Mouse (Mus musculus): ENCODE data around the gene Scyl1. TPM values are rescaled to one million over a fixed set of nuclear protein-coding genes. Genes with fewer than 3 reads are reported as not detected.

The Scyl1 gene
- total and polyA plus RNA-seq, 3 experiments, result 36.0 to 64.1 TPM; not detected in 1

DNA sequence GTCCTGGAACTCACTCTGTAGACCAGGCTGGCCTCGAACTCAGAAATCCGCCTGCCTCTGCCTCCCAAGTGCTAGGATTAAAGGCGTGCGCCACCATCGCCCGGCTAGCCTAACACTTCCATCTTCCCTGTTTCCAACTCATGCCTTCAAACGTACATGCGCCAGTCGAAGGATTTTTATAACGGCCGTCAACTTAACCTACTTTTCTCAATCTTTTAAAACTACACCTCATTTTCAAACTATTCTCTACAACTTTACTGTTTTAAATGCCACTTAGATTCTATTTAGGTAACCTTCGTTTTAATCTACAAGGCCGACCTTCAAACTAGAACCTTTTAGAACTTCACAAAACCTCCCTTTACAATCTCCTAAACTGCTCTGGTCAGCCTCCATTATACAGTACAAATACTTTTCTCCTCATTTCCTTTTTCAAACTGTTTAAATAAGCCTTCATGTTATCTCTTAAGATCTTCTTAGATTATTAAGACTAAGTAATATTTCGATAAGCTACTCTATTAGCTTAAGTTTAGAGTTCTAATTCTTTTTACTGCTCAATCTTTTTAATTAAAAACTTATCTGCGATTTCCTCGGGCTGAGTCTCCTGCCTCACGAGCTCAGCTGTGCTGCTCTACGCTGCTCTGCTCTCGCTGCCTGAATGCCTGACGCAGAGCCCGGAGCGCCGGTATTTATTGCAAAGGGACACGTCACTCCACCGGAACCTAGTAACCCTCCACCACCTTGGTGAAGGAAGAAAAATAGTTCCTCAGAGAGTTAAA, 31.0 kb upstream of the Scyl1 start (continued):
- TF ChIP-seq ZKSCAN1 (IDR thresholded peaks at IDR 0.05; ENCODE audit: low read depth, low read length) (no peak), EP300 (IDR thresholded peaks at IDR 0.05; ENCODE audit: low read depth in 1 of 2, low read length in 2 of 2) (peak in 1 of 2 experiments; percentile 67; a peak in 1 of 4 replicates), RAD21 (IDR thresholded peaks at IDR 0.05; ENCODE audit: low read depth, low read length) (no peak)

DNA sequence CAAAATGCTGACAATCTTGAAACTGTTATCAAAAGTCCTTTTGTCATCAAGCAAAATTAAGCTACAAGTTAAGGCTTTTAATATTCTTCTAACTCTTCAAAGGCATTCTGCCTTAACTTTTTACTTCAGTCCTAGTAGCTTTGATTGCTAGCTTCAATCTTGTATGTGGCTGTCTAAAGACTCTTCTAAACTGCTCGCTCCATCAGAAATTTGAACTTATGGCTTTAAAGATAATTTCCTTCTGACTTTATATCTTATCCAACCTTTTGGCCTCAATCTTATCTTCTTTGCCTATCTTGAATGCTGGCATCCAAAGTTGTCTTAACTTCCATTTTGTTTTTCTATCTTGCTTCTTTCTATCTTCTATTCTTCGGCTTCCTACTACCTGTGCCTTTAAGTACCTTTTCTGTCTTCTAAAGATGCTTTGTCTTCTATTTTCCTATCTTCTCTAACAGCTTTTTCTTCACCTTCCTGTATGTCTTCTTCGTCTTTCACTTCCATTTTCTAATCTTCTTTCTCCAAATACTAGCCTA, 30.3 kb upstream of the Scyl1 start:
- Histone ChIP-seq H3K9me3 (replicated peaks; ENCODE audit: insufficient read depth, low read length) (no peaks in the 10 kb centered on the region), H3K27me3 (ENCODE audit: control insufficient read depth in 1 of 2, insufficient read depth in 2 of 2, low read length in 2 of 2) (no peaks in the 10 kb centered on the region), H3K27ac (ENCODE audit: control insufficient read depth, low read depth, low read length) (peak overlapping the region; percentile 98), H3K4me3 (ENCODE audit: control insufficient read depth in 1 of 2, insufficient read depth in 1 of 2, low read depth in 2 of 2, low read length in 2 of 2) (peak overlapping the region; percentile 58 to 84), H3K79me2 (ENCODE audit: control insufficient read depth, insufficient read depth, low read length, poor library complexity) (peaks cover 52% of the 10 kb centered on the region), H3K4me1 (ENCODE audit: control insufficient read depth in 1 of 2, insufficient read depth in 2 of 2, low read length in 2 of 2) (peaks cover 0 to 35% of the 10 kb centered on the region in 2 experiments; a peak in 2 of 4 replicates), H3K9ac (ENCODE audit: control insufficient read depth, low read depth, low read length, poor library complexity, severe bottlenecking) (peak overlapping the region; percentile 90), H3K36me3 (ENCODE audit: control insufficient read depth in 1 of 2, insufficient read depth in 2 of 2, low read length in 2 of 2) (peaks cover 14 to 29% of the 10 kb centered on the region in 2 experiments)
- TF ChIP-seq TAL1 (IDR thresholded peaks at IDR 0.05; ENCODE audit: low read length) (peak; percentile 12; the same call in 1 of the 2 replicates), POLR2AphosphoS2 (IDR thresholded peaks at IDR 0.05; ENCODE audit: low read length) (0 out of 2 replicates have a peak, but pooled peaks have one; percentile 18), POLR2A (IDR thresholded peaks at IDR 0.05; ENCODE audit: control insufficient read depth in 1 of 2, insufficient read depth in 1 of 2, low read depth in 1 of 2, low read length in 2 of 2, poor library complexity in 1 of 2) (no peak; a peak in 1 of 4 replicates), EP300 (IDR thresholded peaks at IDR 0.05; ENCODE audit: low read depth in 1 of 2, low read length in 2 of 2) (peak in 1 of 2 experiments; percentile 21; a peak in 1 of 4 replicates), TCF12 (IDR thresholded peaks at IDR 0.05; ENCODE audit: low read depth, low read length) (peak; percentile 37; the same call in 1 of the 2 replicates), ZKSCAN1 (IDR thresholded peaks at IDR 0.05; ENCODE audit: low read depth, low read length) (no peak), GATA1 (IDR thresholded peaks at IDR 0.05; ENCODE audit: low read depth, low read length) (peak; percentile 83)
- peak; percentile 66 for DNase-seq (ENCODE audit: low read depth, low spot score)

DNA sequence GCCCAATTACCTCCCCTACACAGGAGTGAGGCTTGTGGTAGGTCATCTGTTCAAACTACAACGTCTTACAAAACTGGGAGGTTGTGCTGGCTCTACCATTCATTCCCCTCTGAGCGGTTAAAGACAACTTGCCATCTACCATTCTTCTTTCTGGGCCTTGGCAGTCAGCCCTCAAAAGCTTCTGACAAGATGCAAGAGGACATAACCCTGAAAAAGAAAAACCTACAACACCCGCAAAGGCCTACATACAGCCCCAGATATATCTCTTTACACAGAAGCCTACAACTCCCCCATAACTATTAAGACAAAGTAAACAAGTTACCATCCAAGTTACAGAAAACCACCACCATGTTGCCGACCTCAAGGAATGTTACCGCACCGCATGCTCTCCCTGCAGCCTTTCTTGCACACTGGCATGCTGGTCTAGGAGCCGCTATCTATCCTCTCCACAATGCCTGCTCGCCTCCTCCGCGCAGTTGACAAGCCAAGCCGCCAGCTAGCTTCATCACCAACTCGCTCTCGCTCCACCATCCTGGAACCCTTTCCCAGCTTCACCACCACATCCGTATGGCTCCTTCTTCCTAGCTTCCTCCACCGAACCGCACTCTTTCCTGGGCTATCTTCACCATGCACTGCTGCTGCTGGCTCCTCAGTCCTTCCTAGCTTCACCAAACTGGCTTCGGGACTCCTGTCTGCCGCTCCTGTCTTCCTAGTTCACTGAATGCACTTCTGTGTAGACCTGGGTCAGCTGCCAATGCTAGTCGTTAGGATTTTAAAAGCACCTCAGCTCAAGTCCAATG, 29.6 kb upstream of the Scyl1 start:
- Histone ChIP-seq H3K9ac (ENCODE audit: control insufficient read depth, low read depth, low read length, poor library complexity, severe bottlenecking) (peak overlapping the region; percentile 90), H3K4me1 (ENCODE audit: control insufficient read depth in 1 of 2, insufficient read depth in 2 of 2, low read length in 2 of 2) (peaks cover 0 to 31% of the 10 kb centered on the region in 2 experiments; a peak in 2 of 4 replicates), H3K36me3 (ENCODE audit: control insufficient read depth in 1 of 2, insufficient read depth in 2 of 2, low read length in 2 of 2) (peaks cover 15 to 35% of the 10 kb centered on the region in 2 experiments), H3K27me3 (ENCODE audit: control insufficient read depth in 1 of 2, insufficient read depth in 2 of 2, low read length in 2 of 2) (no peaks in the 10 kb centered on the region), H3K27ac (ENCODE audit: control insufficient read depth, low read depth, low read length) (peak overlapping the region; percentile 98), H3K9me3 (replicated peaks; ENCODE audit: insufficient read depth, low read length) (no peaks in the 10 kb centered on the region), H3K79me2 (ENCODE audit: control insufficient read depth, insufficient read depth, low read length, poor library complexity) (peaks cover 52% of the 10 kb centered on the region), H3K4me3 (ENCODE audit: control insufficient read depth in 1 of 2, insufficient read depth in 1 of 2, low read depth in 2 of 2, low read length in 2 of 2) (peak overlapping the region; percentile 58 to 84)
- DNase-seq (ENCODE audit: low read depth, low spot score), result peak; percentile 76
- TF ChIP-seq CHD1 (IDR thresholded peaks at IDR 0.05; ENCODE audit: low read depth, low read length), result no peak; the same call in 1 of the 2 replicates
- peak; percentile 26; the same call in 1 of the 2 replicates for TF ChIP-seq TCF12 (IDR thresholded peaks at IDR 0.05; ENCODE audit: low read depth, low read length)
- no peak for TF ChIP-seq E2F4 (IDR thresholded peaks at IDR 0.05; ENCODE audit: borderline replicate concordance, low read depth, low read length)
- peak; percentile 24 for TF ChIP-seq TAL1 (IDR thresholded peaks at IDR 0.05; ENCODE audit: low read length)
- TF ChIP-seq USF2 (IDR thresholded peaks at IDR 0.05; ENCODE audit: borderline replicate concordance in 1 of 2, insufficient read depth in 1 of 2, low read depth in 1 of 2, low read length in 2 of 2), result no peak
- TF ChIP-seq POLR2AphosphoS2 (IDR thresholded peaks at IDR 0.05; ENCODE audit: low read length), result peak; percentile 54; the same call in 1 of the 2 replicates
- no peak for TF ChIP-seq TBP (IDR thresholded peaks at IDR 0.05; ENCODE audit: low read depth, low read length)
- TF ChIP-seq MAZ (IDR thresholded peaks at IDR 0.05; ENCODE audit: low read depth, low read length), result 0 out of 2 replicates have a peak, but pooled peaks have one; percentile 31
- TF ChIP-seq SIN3A (IDR thresholded peaks at IDR 0.05; ENCODE audit: low read length), result peak; percentile 57; the same call in 1 of the 2 replicates
- no peak for TF ChIP-seq MEF2A (IDR thresholded peaks at IDR 0.05; ENCODE audit: extremely low read depth, insufficient replicate concordance, low read depth, low read length, poor library complexity, severe bottlenecking)
- TF ChIP-seq MAX (IDR thresholded peaks at IDR 0.05; ENCODE audit: low read length), result peak; percentile 73
- no peak for TF ChIP-seq RCOR1 (IDR thresholded peaks at IDR 0.05; ENCODE audit: low read depth, low read length)
- peak; percentile 26; the same call in 1 of the 2 replicates for TF ChIP-seq ETS1 (IDR thresholded peaks at IDR 0.05; ENCODE audit: low read depth, low read length)
- TF ChIP-seq GABPA (IDR thresholded peaks at IDR 0.05; ENCODE audit: low read depth, low read length), result no peak
- TF ChIP-seq RAD21 (IDR thresholded peaks at IDR 0.05; ENCODE audit: low read depth, low read length), result no peak
- no peak for TF ChIP-seq MAFK (IDR thresholded peaks at IDR 0.05; ENCODE audit: borderline replicate concordance, low read depth, low read length)
- 0 out of 2 replicates have a peak, but pooled peaks have one; percentile 54 for TF ChIP-seq UBTF (IDR thresholded peaks at IDR 0.05; ENCODE audit: borderline replicate concordance, insufficient read depth, low read depth, low read length)
- TF ChIP-seq POLR2A (IDR thresholded peaks at IDR 0.05; ENCODE audit: control insufficient read depth in 1 of 2, insufficient read depth in 1 of 2, low read depth in 1 of 2, low read length in 2 of 2, poor library complexity in 1 of 2), result peak; percentile 66 to 72; a peak in 3 of 4 replicates
- TF ChIP-seq MXI1 (IDR thresholded peaks at IDR 0.05; ENCODE audit: low read depth, low read length), result peak; percentile 85
